Mouse (Mus musculus) frontal cortex, postnatal 36 days (tissue): Measurements from ENCODE around the gene Gm49387.
A peak's percentile ranks its signal among the peaks of the same experiment; 100 is the strongest.

Experiments used
- DNase-seq, 2 experiments: peaks; one replicate each; pipeline ENCODE4 v3.0.0; 2022; ENCODE audit warnings: low spot score in 2 of 2

Gene Gm49387

DNA sequence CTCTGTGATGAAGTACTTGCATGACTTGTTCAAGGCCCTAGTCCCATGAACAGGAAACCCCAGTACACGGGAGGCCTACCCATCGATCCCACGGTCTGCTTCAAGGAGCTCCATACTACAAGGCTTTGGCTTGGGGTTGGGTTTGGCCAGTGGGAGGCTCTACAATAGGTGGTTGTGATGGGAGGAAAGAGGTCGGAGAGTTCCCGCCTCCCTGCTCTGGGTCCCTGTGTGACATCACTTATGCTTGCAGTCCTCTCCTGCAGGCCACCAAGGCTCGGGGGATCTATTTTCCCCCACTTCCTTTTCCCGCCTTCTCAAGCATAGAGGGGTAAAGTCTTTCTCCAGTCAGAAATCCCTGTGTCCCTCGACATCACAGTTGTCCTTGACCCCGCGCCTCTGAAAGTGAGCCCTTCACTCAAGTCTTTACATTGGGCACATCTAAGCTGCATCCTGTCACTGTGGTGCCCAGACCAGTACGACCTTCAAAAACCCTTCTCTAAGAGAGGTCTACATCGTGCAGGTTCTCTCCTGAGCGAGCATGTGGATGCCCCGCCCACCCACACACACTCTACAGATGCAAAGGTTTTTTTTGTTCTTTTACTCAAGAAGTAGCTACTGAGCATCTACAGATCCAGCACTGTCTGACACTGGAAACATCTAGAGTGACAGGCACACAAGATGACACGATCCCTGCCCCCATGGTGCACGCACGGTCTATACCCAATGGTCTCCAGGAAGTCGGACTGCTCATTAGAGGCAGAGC, 65.6 kb downstream of the Gm49387 start:
- no peak for DNase-seq

DNA sequence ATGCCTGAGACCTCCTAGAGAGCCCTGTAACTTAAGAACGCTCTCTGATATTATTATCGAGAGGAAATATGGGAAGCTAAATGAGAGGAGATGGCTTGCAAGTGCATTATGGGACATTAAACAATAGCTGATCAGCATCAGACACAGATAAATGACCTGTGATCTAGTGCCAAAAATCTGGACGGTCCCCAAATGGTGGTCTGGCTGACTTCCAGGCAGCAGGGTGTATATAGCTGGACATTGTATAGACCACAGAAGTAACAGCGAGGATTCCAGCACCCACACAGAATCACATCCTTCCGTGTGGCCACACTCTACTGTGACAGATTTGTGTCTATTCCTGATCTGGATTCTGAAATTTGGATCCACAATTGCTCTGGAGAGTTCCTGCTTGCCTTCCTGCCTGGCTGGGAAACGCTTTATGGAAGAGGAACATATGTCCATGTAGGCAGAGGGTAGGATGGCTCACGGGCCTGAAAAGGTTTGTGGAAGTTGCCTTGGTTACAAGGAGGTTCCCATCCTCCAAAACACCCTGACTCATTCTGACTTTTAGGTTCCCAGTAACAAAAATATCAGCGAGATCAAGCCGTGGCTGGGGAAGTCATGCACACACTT, 68.0 kb downstream of the Gm49387 start:
- DNase-seq = peak; percentile 49 to 79

DNA sequence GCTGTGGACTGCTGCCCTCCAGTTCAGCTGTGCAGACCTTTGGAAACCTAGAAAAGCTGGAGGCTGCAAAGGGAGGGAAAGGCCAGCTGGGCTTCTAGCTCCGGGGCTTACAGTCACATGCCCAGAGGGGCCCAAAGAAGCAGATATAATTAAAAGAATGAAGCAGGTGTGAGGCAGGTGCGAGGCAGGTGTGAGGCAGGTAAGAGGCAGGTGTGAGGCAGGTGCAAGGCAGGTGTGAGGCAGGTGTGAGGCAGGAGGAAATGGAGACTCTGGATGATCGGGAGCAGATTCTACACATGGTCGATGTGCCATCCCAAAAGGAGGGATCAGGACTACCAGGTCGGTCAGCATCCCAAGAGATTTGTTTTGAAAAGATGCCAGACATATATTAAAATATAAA, 69.3 kb downstream of the Gm49387 start:
- DNase-seq = no peak

DNA sequence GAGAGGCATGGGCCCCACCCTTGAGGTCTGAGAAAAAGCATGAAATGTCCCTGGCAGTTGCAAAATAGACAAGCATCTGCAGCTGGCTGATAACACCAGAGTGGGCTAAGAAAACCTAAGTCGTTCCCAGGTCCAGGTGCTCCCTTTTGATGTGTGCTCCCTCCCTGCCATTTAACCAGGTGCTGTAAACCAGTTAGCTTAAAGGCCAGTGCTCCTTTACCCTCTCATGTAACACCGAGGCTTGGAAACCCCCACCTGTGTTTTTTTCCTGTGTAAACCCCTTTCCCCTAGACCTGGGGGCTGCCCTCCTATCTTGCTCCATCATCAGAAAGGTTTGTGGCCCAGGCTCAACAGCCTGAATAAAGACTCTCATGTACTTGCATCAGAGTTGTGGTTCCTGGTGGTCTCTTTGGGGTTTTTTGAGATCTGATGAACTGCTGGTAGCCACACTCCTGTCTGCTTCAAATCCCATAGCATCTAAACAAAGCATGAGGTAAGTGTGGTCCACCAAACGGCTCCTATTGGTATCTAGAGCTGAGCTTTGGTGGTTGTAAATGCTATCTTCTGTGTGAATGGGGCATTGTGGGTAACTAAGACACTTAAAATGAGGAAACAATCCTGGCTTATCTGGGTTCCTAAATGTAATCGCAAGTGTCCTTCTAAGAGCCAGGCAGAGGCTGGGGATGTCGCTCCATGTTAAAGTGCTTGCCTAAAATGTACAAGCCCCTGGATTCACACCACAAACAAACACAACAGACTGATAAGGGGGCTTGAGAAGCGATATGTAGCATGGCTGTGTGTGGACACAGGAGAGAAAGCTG, 70.3 kb downstream of the Gm49387 start:
- no peak for DNase-seq

DNA sequence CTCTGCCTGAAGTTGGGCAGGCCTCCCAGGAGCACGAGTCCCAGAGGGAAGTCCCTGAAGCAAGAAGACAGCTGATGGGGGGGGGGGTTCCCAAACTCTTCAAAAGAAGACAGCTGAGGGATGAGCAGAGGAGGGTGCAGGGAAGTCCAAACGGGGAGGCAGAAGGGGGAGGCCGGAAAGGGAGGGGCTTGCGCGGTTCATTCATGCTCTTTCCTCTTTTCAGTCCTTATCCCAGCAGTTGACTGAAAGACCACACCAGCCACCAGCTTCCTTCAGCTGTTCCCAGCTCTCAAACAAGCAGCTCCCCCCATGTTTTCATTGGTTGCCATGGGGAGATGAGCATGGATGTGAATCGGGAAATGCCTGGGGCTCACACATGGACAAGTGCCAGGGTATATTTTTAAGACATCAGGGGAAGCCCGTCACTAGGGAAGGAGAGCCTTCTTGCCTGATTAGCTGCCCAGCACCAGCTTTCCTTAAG, 71.5 kb downstream of the Gm49387 start:
- DNase-seq = no peak

DNA sequence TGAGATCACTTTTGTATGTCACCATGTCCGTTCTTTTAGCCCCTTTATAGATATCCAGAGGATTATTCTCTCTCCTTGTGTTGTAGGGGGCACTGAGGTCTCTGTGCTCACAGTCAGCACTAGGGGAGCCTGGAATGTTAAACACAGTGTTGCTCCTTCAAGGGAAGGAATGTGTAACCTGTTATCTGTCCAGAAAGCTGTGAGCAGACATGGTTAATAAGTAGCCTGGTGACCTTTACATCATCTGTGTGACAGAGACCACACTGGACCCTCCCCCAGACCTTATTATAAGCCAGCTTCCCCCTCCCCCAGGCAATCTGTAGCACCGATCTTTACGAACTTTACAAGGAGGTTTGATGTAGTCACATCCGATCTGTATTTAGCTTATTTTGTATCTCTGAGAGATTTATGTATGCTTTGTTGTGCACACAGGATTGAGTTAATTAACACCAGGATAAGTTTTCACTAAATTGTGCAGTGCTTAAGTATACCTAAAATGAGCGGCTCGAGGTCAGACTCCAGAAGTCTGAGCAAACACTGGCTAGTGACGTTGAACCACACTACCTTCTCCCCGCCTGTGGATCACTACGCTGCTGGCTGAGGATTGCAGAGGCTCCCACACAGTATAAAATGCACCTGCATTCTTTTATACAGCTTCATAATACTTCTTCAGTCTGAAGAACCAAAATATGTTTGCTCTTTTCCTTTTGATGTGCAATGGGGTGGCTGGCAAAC, 75.0 kb downstream of the Gm49387 start:
- DNase-seq = no peak

DNA sequence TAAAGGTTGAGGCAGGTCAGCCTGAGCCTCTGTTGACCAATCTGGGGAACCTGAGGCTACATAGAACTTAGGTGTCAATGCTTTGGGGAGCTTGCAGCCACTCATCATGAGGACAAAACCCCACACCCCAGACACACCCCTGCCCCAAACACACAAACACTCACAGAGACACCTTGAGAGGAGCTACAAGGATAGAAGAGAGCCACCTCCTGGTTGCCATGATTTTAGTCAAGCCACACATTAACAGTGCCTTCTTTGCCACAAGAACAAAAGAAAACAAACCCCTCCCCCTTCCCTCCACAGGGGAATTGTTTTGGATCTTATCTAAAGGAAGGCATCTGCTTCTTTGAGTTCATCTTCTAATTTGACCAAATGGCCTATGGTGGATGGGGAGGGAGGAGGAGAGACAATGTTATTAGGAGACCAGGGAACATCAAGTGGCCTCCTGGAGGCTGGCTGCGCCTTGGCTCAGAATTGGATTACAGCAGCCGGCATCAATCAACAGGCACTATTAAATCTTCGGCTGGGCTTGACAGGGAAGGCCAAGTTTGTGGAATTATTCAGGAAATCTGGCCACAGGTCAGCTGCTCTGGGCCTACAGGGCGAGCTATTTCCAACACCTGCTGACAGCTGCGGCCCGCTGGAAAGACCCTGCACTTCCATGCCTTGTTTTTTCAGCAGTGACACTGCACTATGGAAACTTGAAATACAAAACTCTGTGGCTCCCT, 76.1 kb downstream of the Gm49387 start:
- DNase-seq = no peak

DNA sequence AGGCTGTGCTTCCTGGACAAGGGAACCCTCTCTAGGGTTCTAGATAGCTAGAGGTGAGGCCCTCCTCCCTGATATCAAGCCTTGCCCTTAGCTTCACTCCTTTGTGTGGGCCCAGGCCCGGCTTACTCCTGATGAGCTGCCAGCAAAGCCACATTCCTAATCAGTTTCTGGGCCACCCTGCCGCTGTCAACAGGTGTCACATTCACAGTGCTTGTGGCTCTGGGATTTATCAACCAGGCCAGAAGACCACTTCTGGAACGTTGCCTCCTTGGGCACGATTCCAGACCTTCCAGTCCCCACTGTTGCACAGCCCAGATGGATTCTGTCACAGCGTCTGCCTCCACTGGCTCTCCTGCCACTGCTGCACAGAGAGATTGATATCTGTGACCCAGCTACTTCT, 79.8 kb downstream of the Gm49387 start:
- no peak for DNase-seq

DNA sequence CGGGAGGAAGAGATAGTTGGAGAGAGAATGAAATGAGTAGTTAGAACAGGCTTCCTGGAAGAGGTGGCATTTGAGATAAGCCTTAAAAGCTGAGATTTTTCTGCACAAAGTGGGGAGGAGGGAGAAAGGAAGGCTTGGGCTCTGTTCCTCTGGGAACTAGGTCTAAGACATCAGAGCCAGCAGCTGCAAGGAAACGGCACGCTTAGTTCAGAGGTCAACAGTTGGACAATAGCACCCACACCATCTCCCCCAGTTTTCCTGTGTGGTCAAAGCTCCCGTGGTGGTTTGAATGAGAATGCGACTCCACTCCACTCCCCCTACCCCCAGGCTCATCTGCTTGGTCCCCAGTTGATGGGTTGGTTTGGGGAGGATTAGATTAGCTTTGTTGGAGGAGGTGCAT, 81.5 kb downstream of the Gm49387 start:
- no peak for DNase-seq

DNA sequence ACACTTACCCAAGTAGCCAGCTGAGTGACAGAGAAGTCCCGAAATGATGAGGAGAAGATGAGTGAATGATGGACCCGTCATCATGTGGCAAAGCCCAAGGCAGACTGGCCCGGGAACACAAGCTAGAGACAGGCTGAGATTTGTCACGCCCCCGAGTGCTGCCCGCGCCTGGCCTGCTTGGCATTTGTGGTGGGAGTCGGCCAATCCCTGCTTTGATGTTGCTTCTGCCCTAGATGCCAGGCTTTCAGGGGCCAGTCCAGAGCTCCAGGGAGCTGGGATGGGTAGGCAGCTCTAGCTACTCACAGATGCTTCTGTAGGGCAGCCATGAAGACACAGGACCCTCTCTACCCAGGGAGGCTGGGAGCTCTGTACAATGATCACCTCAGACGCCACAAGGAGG, 82.9 kb downstream of the Gm49387 start:
- no peak for DNase-seq

DNA sequence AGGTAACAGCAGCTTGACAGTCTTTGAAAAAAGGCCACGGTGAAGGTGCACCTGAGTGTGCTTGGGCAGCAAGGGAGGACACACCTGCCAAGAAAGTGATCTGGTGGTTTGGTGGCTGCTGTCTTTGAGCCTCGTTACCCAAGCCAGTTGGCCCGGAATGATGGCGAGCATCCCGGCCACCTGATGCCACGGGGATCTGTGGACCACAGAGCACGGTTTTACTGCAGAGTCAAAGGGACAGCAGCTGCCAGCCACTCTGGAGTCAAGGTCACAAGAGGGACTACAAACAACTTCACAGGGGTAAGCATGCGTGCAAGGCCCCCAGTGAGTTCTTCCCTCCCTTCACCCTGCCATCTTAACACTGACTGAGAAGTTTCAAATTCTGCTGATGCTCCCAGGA, 83.4 kb downstream of the Gm49387 start:
- DNase-seq = no peak

DNA sequence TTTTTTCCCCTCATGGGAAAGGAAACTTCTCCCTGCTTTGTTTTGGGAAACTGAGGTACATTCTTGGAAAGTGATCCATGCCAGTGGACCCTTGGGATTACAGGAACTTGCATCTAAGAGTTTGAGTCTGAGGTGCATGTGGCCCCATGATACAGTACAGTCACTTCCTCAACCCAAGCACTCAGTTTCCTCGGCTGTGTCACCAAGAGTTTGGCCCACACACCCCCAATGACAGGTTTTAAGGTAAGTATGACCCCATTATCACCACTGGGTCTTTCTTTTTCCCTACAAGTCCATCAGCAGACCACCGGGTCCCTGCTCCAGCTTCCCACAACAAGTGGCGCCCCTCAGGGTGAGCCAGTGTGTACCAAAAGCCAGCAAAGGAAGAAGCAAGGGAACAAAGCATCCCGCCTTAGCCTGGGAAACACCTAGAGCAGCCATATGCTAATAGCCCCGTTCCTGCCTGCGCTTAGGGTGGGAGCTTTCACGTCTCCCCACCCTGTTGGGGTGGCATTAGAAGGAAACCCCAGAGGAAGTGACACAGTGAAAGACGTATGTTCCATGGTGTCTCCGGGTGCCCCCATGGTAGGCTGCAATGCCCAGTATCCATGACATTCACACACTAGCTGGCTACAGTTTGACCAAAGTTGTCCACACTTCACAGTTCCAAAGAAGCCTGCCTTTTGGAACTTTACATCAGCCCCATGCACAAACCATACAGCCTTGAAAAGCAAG, 84.0 kb downstream of the Gm49387 start:
- no peak for DNase-seq

DNA sequence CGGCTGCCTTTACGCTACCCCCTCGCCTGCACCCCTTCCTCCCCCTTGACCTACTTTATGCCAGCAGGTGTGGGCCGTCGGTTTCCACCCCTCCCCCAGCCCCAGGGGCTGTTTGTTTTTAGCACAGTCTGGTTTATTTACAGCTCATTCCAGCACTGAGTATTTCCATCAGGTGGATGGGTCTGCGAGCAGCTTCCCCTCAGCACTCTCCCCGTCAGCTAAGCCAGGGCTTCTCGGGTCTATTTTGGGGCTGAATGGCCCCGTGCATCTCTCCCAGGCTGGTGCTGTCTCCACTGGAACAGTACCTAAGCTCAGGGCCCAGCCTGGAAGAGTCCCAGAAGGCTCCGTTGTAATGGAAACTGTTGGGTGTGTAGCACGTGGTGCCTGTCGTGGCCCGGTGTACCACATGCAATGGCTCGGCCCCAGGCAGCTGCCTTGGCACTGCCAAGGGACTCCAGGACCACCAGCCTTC, 84.7 kb downstream of the Gm49387 start:
- DNase-seq = peak in 1 of 2 experiments; percentile 14

DNA sequence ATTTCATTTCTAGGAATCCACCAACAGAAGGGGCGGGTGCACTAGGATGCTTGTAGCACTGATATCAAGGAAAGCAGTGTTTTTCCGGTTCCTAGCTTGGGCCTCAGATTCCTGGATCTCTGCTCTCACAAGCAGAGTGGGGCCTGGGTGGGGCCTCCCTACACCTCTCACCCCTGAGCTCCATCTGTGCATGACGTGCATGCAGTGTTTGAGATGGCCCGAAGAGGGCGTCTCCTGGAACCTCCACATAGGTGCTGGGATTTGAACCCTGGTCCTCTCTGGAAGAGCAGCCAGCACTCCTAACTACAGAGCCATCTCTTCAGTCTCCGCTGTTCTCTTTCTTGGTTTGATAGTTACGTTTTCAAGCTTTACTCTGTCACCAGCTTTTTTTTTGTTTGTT, 85.7 kb downstream of the Gm49387 start:
- DNase-seq = no peak

DNA sequence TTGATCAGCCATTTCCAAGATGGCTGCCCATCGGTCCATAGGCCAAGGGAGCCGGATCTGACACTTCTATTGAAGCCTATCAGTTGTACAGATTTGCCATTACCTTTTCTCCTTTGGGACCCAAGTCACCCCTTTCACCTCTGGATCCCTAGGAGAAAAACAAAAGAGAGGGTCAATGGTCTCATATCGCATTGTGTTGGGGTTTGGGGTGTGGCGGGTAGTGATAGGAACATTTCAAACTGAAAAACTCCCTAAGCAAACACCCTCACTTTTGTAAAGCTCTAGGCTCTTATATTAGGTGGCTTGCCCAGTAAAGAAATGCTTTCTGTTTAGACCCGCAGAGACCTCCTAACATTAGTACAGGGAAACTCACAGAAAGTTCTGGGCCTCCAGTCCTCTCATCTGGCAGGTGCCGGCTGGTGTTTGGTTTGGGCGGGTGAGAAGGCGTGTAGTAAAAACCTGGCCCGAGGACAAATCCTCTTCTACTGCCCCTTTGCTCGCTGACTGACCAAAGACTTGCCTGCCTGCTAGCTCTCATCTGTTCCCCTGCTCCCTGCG, 96.7 kb downstream of the Gm49387 start:
- DNase-seq = no peak

DNA sequence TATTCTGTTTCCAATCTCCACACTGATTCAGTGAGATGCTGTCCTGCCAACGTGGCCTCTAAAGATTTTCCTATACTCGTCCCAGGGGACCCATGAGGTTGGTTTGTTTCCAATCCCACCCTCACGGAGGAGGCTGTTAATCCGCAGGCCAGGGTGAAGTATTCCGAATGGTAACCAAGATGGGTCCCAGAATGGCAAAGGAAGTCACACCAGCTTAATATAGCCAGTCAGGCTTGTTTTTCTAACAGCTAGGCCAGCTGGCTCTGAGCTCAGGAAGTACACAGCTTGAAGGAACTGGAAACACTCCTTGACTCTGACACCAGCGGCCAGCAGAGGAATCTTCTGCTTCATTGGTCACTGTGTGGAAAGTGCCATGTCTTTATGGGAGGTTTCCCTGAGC, 103.4 kb downstream of the Gm49387 start:
- DNase-seq = no peak

DNA sequence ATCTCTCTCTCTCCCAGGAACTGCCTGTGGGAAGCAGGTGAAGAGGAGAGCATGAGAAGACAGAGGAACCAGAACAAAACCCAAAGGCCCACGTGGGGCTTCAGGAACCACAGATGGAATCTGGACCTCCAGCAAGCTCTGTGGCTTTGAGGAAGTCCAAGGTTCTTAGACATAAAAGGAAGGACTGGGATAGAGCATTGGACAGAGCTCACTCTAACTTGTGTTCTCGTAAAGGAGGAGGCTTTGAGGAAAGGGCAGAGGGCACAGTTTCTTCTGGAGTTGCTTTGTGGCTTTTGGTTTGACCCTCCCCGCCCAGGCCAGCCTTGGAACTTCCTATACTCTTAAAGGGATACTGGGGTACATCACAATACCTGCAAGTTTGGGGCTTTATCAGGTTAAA, 108.0 kb downstream of the Gm49387 start:
- DNase-seq = no peak

DNA sequence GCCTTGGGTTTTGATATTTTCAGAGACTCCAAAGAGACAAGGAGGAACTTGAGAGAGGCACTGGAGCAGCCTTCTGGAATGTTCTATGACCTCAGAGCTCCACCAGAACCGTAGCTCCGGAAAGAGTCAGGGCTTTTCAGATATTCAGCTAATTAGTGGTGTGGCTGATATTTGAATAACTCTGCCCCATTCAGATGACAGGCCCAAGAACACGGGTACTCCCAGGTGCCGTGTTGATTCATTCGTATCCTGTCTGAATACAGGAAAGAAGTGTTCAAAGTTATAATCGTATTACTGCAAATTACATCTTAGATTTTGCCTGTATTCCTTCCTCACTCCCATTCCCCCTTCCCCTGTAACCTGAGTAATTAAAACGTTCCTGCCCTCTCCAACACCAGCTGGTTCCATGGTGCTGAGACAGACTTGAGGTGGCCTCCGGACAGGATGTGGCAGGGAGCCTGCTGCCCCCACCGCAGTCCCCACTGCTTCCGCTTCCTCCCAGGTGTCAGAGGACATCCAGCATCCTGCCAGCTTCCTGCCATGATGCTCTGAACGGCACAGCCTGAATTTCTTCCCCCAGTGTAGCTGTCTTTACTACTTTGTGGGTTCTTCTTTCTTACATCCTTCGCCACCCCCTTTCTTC, 109.1 kb downstream of the Gm49387 start:
- DNase-seq = no peak

DNA sequence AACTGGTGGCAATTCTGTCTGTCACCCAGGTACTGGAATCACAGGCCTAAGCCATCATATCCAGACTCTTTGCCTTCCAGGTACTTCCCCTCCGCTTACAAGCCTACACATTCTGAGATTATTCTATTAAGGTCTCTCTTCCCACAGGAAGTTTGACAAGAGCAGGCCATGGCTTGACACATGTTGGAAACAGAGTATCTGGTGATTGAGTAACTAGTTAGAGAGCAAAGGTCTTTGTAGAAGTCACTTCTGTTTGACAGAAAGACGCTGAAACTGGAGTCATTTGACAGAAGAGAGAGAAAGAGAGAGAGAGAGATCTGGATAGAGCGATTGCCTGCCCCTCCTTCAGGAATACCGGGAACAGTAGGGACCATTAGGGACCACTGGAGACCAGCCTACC, 109.8 kb downstream of the Gm49387 start:
- no peak for DNase-seq
